Mouse (Mus musculus): ENCODE data around the gene Tfap2b.

Gene Tfap2b

GRCm38 (mm10) chr1:19208641-19209358, at the start of gene Tfap2b:
TSS of gene Tfap2b (plus strand) at chr1:19208914.
- DNase-seq (ENCODE audit: low read depth) = no peak

- no peak for DNase-seq (ENCODE audit: low read depth)
Observed at GRCm38 (mm10) chr1:19178742-19179397, 29.8 kb upstream of the Tfap2b start.

DNA sequence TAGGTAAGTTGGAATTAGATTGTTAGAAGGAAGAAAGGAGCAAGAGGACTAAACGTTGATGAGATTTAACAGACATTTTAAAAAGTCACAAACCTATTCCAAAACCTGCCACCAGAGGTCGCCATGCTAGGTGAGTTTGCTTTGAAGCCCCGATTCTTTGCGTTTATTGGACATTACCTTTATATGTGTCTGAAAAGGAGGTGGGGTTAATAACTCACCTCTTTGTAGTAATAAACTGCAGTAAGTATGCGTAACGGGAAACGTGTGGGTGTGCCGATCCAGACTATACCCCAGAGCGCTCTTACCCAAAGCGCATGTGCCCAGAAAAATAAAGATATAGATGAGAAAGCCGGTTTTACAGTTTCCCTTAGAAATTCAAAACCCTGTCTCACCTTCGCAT, 3.1 kb upstream of the Tfap2b start:
- DNase-seq (ENCODE audit: low read depth) = no peak

GRCm38 (mm10) chr1:19206194-19206593, 2.5 kb upstream of the Tfap2b start:
- no peak for DNase-seq (ENCODE audit: low read depth)

GRCm38 (mm10) chr1:19207611-19208010, 1.1 kb upstream of the Tfap2b start:
- no peak for DNase-seq (ENCODE audit: low read depth)

DNA sequence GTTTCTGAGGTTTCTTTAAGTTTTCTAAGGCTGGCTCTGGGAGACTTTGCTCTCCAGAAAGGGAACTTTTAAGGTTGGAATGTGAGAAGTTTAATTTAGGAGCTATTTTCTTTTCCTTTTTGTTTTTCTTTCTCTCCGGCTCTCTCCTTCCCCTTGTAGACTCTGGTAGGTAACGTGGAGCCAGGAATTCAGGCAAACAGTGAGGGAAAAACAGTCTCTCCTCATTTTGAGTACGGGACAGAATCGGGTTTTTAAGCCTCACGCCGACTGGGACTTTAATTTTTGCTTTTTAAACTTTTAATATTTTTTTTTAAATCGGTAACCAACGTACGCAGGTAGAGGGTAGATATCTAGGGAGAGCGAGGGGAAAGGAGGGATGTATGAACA, 638 bp downstream of the Tfap2b start:
- DNase-seq (ENCODE audit: low read depth) = no peak

- DNase-seq (ENCODE audit: low read depth) = no peak
Observed at GRCm38 (mm10) chr1:19209776-19210175, 1.1 kb downstream of the Tfap2b start.

DNA sequence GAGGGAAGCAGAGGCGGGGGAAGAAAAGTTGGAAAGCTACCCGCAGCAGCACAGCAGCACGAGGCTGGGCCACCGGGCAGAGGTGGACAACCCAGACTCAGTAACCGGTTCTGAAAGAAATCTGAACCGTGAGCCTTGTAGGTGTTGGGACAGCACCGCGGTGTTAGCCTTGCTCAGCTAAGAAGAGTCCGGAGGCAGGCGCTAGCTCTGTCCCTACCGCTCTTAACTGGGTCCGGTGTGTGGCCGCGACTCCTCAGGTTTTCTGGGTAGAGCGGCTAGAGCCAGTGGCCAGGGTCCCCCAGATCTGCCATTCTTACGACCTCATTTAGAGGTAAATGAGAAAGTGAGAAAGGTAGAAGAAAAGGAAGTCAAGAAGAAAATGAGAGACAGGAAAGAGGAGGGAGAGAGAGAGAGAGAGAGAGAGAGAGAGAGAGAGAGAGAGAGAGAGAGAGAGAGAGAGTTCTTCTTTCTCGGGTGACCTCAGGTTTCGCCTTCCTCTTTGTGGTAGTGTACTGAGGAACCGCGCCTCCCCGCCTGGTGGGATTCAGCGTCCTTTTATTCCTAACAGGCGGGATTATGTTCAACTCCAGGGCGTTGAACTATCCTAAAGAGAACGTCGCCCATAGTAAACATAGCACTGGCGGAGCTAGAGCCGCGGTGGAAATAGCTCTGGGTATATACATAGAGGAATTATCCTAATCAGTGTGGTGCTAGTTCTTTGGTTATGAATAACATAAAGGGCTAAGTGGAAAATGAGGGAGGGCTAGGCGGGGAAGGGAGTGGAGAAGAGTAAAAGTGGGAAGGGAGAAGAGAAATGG, 1.7 kb downstream of the Tfap2b start:
- DNase-seq (ENCODE audit: low read depth) = no peak

DNA sequence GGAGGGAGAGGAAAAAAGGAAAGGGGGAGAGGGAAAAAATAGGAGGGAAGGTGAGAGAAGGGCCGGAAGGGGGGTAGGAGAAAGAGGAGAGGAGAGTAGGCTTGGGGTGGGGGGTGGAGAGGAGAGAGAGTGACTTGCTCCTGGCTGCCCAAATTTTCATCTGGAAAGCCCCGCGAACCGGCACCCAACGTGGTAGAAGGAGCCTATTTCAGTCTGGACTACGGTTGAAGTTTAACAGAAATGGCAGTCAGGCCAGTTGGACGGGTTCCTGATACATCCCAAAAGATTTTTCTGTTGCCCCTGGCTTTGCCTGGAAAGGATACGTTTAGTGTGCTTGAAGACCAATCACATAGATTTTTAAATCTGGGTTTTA, 2.3 kb downstream of the Tfap2b start:
- no peak for DNase-seq (ENCODE audit: low read depth)

GRCm38 (mm10) chr1:19211546-19212154, 2.9 kb downstream of the Tfap2b start:
- DNase-seq (ENCODE audit: low read depth) = no peak

DNA sequence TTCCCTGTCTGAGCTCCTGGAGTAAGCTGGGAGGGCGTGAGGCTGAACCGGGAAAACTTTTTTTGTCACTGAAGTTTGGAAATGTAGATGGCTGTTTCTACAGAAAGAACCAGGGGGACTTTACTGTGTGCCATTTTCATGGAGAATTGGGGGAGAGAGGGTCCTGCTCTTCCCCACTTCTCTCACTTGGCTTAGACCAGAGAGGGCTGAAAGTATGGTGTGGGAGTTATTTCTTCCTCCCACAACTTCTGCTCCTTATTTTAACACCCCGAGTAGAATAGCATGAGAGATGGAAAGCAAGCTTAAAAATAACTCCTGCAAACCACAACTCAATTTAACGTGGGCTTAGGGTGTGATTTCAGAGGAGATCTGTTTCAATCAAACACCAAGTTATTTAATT, 4.0 kb downstream of the Tfap2b start:
- no peak for DNase-seq (ENCODE audit: low read depth)

- no peak for DNase-seq (ENCODE audit: low read depth)
Observed at GRCm38 (mm10) chr1:19213171-19213570, 4.5 kb downstream of the Tfap2b start.

DNA sequence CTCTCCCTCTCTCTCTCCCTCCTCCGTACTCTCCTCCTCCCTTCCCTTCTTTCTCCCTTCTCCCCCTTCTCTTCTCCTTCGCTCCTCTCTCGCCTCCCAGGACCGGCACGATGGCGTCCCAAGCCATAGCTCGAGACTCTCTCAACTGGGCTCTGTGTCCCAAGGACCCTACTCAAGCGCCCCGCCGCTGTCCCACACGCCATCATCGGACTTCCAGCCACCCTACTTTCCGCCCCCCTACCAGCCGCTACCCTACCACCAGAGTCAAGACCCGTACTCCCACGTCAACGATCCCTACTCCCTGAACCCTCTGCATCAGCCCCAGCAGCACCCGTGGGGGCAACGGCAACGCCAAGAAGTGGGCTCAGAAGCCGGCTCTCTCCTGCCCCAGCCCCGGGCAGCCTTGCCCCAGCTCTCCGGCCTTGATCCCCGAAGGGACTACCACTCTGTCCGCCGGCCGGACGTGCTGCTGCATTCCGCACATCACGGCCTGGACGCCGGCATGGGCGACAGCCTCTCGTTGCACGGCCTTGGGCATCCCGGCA, 5.2 kb downstream of the Tfap2b start:
- DNase-seq (ENCODE audit: low read depth) = no peak

DNA sequence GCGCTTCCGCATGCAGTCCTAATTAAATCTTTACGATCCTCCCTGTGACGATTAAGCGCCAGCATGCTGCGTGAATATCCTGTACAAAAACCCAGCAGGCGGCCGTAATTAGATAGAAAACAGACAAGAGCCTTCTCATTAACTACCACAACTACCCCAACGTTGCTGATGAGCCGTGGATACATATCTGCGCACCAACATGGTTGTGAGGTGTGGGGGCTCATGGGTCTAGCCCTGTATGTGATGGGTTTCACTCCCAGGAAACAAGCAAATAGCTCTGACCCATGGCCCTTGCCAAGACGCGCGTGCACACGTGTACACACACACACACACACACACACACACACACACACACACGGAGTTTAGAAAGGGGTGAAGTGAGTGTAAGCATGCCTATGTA, 8.7 kb downstream of the Tfap2b start:
- no peak for DNase-seq (ENCODE audit: low read depth)

- DNase-seq (ENCODE audit: low read depth) = no peak
Observed at GRCm38 (mm10) chr1:19218221-19218620, 9.5 kb downstream of the Tfap2b start.

DNA sequence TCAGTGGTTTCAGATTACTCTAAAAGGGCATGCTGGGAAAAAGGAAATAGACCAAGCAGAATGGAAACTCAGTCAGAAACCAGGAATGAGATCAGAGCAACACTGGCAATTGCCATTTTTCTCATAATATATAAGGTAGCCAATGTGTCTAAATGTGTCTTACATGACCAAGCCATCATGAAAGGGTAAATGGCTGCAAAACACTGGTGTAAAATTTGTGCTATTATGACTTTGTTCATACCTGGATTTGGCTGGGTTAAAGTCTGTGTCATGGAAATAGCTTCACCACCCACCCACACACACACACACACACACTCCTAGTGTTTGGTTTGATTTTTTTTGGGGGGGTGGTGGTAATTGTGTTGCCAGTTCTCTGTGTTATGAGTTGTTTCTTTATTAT, 10.7 kb downstream of the Tfap2b start:
- DNase-seq (ENCODE audit: low read depth) = no peak

DNA sequence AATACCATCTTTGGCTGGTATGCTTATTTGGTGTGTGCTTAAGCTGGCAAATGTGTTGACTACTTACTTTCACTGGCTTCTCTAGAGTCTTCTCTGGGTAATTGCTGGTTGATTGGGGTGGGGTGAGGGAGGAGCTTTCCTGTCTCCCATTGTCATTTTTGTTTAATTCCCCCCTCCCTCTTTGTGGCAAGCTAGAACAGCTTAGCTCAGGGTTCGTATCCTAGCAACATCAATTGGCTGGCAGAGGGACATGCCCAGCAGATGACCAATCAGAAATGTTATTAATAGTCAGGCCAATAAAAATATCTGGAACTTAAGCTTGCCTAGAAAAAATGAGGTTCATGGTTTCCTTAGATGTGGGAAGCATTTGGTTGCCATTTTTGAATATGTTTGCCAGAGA, 11.8 kb downstream of the Tfap2b start:
- DNase-seq (ENCODE audit: low read depth) = no peak

DNA sequence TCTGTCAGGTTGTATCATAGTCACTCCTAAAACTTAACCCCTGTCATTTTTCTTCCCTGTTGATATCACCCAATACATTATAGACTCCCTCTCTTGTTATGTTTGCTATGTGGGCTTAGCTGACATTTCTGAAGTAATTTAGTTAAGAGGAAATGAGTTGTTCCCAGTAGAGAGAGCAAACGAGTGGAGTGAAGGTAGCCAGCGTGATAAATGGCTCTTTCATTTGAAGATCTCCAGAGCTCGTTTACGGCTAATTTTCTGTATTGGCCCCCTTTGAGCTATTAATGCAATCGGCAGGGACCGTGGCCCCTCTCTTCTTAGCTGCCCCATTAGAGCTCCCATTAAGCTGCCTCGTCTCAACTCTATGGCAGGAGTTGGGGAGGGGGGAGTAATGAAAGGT, 12.9 kb downstream of the Tfap2b start:
- DNase-seq (ENCODE audit: low read depth) = no peak

DNA sequence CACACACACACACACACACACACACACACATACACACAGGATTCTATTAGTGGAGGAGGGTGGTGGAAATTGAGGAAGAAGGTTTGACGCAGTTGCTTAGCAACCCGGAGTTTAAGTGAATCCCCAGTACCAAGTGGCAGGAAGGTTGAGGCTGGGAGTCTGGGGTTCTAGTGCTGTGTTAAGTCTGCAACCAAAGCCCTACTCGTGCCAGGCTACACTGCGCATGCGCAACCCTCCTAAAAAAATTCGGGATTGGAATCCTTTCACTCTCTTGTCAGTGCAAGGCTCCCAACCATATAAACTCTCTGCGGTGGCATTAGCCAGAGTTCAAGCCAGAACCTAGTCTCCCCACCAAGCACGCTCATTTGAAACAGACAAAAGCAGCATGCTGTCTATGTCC, 18.0 kb downstream of the Tfap2b start:
- DNase-seq (ENCODE audit: low read depth) = no peak

DNA sequence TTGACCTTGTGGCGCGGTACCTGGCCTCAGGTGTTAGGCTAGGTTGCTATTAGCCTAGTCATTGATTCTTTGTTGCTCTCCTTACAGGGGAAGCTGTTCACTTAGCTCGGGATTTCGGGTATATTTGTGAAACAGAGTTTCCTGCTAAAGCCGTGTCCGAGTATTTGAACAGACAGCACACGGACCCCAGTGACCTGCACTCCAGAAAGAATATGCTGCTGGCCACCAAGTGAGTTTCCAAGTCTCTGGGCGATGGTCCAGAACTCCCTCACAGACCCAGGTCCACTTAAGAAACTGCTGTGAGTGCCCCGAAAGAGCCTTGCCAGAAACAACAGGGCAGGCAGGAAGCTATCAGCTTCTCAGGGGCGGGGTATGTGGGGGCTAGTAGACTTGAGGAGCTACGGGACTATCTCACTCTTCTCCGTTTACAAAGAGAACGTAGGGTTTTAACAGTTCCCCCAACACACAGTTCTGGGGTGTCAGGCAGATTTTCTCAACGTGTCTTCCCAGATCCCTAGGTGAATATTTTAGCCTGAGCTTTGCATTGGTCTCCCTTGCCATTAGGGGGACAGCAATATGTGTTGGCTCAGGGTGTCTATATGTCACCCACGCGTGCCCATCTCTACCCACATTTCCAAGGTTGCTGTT, 22.3 kb downstream of the Tfap2b start:
- DNase-seq (ENCODE audit: low read depth) = no peak

GRCm38 (mm10) chr1:19231574-19232080, 22.9 kb downstream of the Tfap2b start:
- DNase-seq (ENCODE audit: low read depth) = no peak

- DNase-seq (ENCODE audit: low read depth) = no peak
Observed at GRCm38 (mm10) chr1:19232743-19233142, 24.0 kb downstream of the Tfap2b start.
